Mouse (Mus musculus) liver, postnatal 0 days (tissue): Measurements from ENCODE around the gene Map2k3. TPM values are rescaled to one million over a fixed set of nuclear protein-coding genes. Genes with fewer than 3 reads are reported as not detected.
A peak's percentile ranks its signal among the peaks of the same experiment; 100 is the strongest.

ENCODE experiments used
- ATAC-seq: fragments of 200-750 bp; cut with Nextera tagmentation; 2 replicates; pipeline ENCODE4 v1.8.0; 2017; ENCODE audit warnings: mild to moderate bottlenecking, moderate library complexity
- DNase-seq: peaks from one replicate; pipeline ENCODE4 v3.0.0-alpha.2; 2016
- H3K27ac ChIP-seq: fragments of 300-500 bp; sonication (generic); 2 replicates; pipeline ENCODE4 v1.5.1; 2014; ENCODE audit warnings: antibody characterized with exemption, moderate library complexity, mild to moderate bottlenecking, low read depth
- H3K27me3 ChIP-seq: fragments of 300-500 bp; sonication (generic); 2 replicates; pipeline ENCODE4 v1.6.1; 2014; ENCODE audit warnings: low read length, control low read depth, mixed read lengths; ENCODE audit not compliant: insufficient read depth
- H3K36me3 ChIP-seq: fragments of 300-500 bp; sonication (generic); replicated peaks from 2 replicates; pipeline ENCODE4 v1.6.1; 2014; ENCODE audit warnings: mild to moderate bottlenecking, control low read depth, low read length, moderate library complexity, mixed read lengths; ENCODE audit not compliant: insufficient read depth
- H3K4me1 ChIP-seq: fragments of 300-500 bp; sonication (generic); 2 replicates; pipeline ENCODE4 v1.6.1; 2014; ENCODE audit warnings: antibody characterized with exemption, mild to moderate bottlenecking, control low read depth; ENCODE audit not compliant: insufficient read depth
- H3K4me2 ChIP-seq: fragments of 300-500 bp; sonication (generic); 2 replicates; pipeline ENCODE4 v1.6.1; 2014; ENCODE audit warnings: low read depth, mild to moderate bottlenecking, low read length, moderate library complexity, mixed read lengths
- H3K4me3 ChIP-seq: fragments of 300-500 bp; sonication (generic); 2 replicates; pipeline ENCODE4 v1.5.1; 2014; ENCODE audit warnings: low read depth, low read length
- H3K9ac ChIP-seq: fragments of 300-500 bp; sonication (generic); replicated peaks from 2 replicates; pipeline ENCODE4 v1.6.1; 2014; ENCODE audit warnings: mild to moderate bottlenecking, moderate library complexity
- H3K9me3 ChIP-seq: fragments of 300-500 bp; sonication (generic); 2 replicates; pipeline ENCODE4 v1.6.1; 2016; ENCODE audit warnings: mild to moderate bottlenecking, control low read depth, low read length, mixed read lengths
- CTCF ChIP-seq: sonication (generic); IDR thresholded peaks from 2 replicates; pipeline ENCODE4 v1.5.1; 2016; ENCODE audit warnings: antibody characterized with exemption, low read depth
- EP300 ChIP-seq: IDR thresholded peaks from 2 replicates; pipeline ENCODE4 v1.6.1; 2016; ENCODE audit warnings: antibody characterized with exemption, low read depth, mild to moderate bottlenecking
- WGBS: fragments of 180-500 bp; shearing (Covaris S2); extraction: QIAGEN DNeasy Blood & Tissue Kit; methylation state at CpG from one replicate; pipeline ENCODE4 v1.1.7; 2014; ENCODE audit not compliant: insufficient replicate concordance; 5-methylcytosine and 5-hydroxymethylcytosine counted together
- polyA plus RNA-seq: library from polyadenylated mRNA; unstranded; fragments of >200 nt; fragmentation: Nextera tagmentation; extraction: Ambion mirVana; gene quantifications from 2 replicates; pipeline ENCODE4 v1.2.1, GENCODE M21; 2015

Gene Map2k3
- polyA plus RNA-seq, 1 experiment from 2014 or later: 66.5 TPM

GRCm38 (mm10) chr11:60958948-60959347, 27.1 kb downstream of the Map2k3 start:
- no peak overlapping the region for H3K4me2 ChIP-seq
- no peaks in the 10 kb centered on the region for H3K9me3 ChIP-seq
- ATAC-seq (no peak), DNase-seq (no peak)
- no peak overlapping the region for H3K9ac ChIP-seq
- no peak overlapping the region for H3K27ac ChIP-seq
- no peak overlapping the region for H3K4me3 ChIP-seq
- H3K36me3 ChIP-seq: no peaks in the 10 kb centered on the region
- peaks cover 4% of the 10 kb centered on the region for H3K4me1 ChIP-seq
- H3K27me3 ChIP-seq: no peaks in the 10 kb centered on the region
- no peak for TF ChIP-seq CTCF
- no peak for TF ChIP-seq EP300
- 85% methylated on average over 4 of the region's 4 CpGs for WGBS

DNA sequence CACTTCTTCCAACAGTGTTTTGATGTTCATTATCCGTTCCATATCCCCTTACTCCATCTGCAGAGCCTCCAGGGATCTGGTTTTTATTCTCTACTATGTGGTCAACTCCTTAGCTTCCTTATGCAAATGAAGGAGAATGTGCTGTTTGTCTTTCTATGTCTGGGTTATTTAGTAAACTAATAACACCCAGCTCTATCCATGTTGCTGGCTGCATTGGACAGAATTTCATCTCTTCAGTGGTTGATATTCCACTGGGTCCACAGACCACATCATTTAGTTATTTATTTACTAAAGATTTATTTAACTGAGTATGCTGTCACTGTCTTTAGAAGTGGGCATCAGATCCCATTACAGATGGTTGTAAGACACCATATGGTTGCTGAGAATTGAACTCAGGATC, 29.3 kb downstream of the Map2k3 start:
- Histone ChIP-seq H3K27ac (no peak overlapping the region), H3K4me3 (no peak overlapping the region), H3K36me3 (no peaks in the 10 kb centered on the region), H3K9ac (no peak overlapping the region), H3K27me3 (no peaks in the 10 kb centered on the region), H3K4me2 (no peak overlapping the region), H3K4me1 (no peaks in the 10 kb centered on the region), H3K9me3 (no peaks in the 10 kb centered on the region)
- no peak for DNase-seq
- no peak for ATAC-seq
- 33% methylated on average over 1 of the region's 1 CpGs for WGBS
- TF ChIP-seq CTCF (no peak), EP300 (no peak)

- no peaks in the 10 kb centered on the region for H3K27me3 ChIP-seq
- DNase-seq: no peak
- TF ChIP-seq CTCF (no peak), EP300 (no peak)
- no peak overlapping the region for H3K9ac ChIP-seq
- no peak for ATAC-seq
- no peaks in the 10 kb centered on the region for H3K9me3 ChIP-seq
- H3K4me2 ChIP-seq: no peak overlapping the region
- no peak overlapping the region for H3K27ac ChIP-seq
- H3K36me3 ChIP-seq: no peaks in the 10 kb centered on the region
- 71% methylated on average over 5 of the region's 5 CpGs for WGBS
- H3K4me1 ChIP-seq: no peaks in the 10 kb centered on the region
- no peak overlapping the region for H3K4me3 ChIP-seq
These were observed 30.9 kb downstream of the Map2k3 start for GRCm38 (mm10) chr11:60962709-60963108.

DNA sequence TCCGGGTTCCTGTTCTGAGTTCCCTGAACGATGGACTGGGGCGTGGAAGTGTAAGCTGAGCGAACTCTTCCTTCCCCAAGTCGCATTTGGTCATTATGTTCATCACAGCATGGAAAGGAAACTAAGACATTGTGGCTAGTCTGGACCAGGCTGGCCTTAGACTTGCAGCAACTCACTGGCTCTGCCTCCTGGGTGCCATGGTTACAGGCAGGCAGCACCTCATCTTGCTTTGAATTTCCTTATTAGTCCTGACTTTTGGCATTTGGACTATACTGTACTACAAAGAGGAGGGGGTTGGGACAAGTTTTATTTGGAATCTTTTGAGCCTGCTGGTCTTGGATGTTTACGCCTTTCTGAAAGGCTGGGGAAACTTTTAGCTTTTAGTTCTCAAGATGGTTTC, 35.1 kb downstream of the Map2k3 start:
- Histone ChIP-seq H3K4me3 (no peak overlapping the region), H3K9me3 (no peaks in the 10 kb centered on the region), H3K27ac (no peak overlapping the region), H3K36me3 (no peaks in the 10 kb centered on the region), H3K9ac (no peak overlapping the region), H3K4me2 (no peak overlapping the region), H3K27me3 (no peaks in the 10 kb centered on the region), H3K4me1 (no peaks in the 10 kb centered on the region)
- ATAC-seq (no peak), DNase-seq (no peak)
- 43% methylated on average over 6 of the region's 6 CpGs for WGBS
- TF ChIP-seq CTCF (no peak), EP300 (no peak)

- DNase-seq (no peak), ATAC-seq (no peak)
- H3K4me3 ChIP-seq: no peak overlapping the region
- no peak overlapping the region for H3K4me2 ChIP-seq
- TF ChIP-seq EP300 (no peak), CTCF (no peak)
- no peaks in the 10 kb centered on the region for H3K9me3 ChIP-seq
- WGBS: 64% methylated on average over 11 of the region's 11 CpGs
- no peaks in the 10 kb centered on the region for H3K36me3 ChIP-seq
- peaks cover 2% of the 10 kb centered on the region; the same call in 1 of the 2 replicates for H3K4me1 ChIP-seq
- H3K27ac ChIP-seq: no peak overlapping the region
- H3K27me3 ChIP-seq: no peaks in the 10 kb centered on the region
- no peak overlapping the region for H3K9ac ChIP-seq
These were observed 43.3 kb downstream of the Map2k3 start for GRCm38 (mm10) chr11:60975097-60975496.

DNA sequence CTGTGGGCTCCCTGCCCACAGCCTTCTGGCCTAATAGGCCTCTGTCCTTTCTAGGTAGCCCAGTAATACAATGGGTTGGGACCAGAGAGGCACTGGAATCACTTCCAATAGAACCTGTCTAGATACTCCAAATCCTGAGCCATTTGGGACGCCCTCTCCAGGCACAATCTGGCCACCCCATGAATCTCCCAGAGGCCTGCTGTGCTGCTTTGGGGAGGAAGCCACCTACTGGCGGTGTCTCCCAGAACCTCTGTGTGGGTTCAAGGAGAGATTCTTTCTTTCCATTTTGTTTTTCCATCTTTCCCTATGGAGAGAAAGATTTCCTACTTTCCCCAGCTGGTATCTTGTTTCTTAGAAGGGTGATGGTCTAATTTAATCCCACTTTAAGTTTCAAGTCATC, 44.4 kb downstream of the Map2k3 start:
- H3K9ac ChIP-seq: no peak overlapping the region
- peaks cover 2% of the 10 kb centered on the region; the same call in 1 of the 2 replicates for H3K4me1 ChIP-seq
- no peaks in the 10 kb centered on the region for H3K36me3 ChIP-seq
- no peak overlapping the region for H3K4me3 ChIP-seq
- no peak for ATAC-seq
- H3K4me2 ChIP-seq: no peak overlapping the region
- no peaks in the 10 kb centered on the region for H3K9me3 ChIP-seq
- DNase-seq: no peak
- no peak overlapping the region for H3K27ac ChIP-seq
- no peaks in the 10 kb centered on the region for H3K27me3 ChIP-seq
- WGBS: 78% methylated on average over 2 of the region's 2 CpGs
- TF ChIP-seq CTCF: no peak
- no peak for TF ChIP-seq EP300

DNA sequence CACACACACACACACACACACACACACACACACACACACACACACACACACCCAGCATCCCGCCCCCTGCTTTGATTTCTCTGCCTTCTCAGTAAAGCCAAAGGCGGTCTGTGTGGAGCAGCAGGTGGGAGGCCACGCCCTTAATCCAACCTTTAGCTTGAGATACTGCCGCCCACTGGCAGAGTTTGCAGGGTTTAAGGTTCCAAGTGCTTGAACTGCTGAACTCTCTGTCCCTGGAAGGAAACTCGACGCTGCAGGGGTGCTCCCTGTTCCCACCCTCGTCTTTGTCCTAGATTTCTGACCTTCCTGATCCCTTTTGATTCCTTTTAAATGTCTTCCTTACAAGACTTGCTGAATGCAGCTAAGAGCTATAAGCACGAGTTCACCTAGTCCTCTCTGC, 44.9 kb downstream of the Map2k3 start:
- Histone ChIP-seq H3K4me3 (no peak overlapping the region), H3K4me2 (no peak overlapping the region), H3K9me3 (no peaks in the 10 kb centered on the region), H3K9ac (no peak overlapping the region), H3K27ac (no peak overlapping the region), H3K27me3 (no peaks in the 10 kb centered on the region), H3K36me3 (no peaks in the 10 kb centered on the region), H3K4me1 (peaks cover 2% of the 10 kb centered on the region; the same call in 1 of the 2 replicates)
- TF ChIP-seq CTCF: peak; percentile 38
- TF ChIP-seq EP300: no peak
- ATAC-seq (no peak), DNase-seq (peak; percentile 30)
- 50% methylated on average over 8 of the region's 8 CpGs for WGBS
